20 mouse cellular contexts compared by ENCODE assay signal in the genomic region with DNA sequence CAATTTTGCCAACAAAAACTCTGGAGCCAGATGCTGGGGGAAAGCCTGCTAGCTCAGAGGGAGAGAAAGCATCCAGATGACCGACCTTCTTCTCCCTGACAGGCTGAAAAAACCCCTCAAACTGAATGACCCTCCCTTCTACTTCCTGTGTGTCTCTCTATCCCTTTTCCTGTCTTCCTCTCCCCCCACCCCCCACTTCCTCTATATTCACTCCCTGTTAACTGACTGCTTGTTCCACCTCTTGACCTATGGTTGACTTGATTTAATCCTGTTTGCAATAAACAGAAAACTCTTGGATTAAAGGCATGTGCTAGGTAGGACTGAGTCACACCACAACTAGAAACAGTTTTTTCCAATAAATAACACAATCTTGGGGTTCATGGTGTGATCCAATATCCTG. TPM values are rescaled to one million over a fixed set of nuclear protein-coding genes. Genes with fewer than 3 reads are reported as not detected.
DNase-seq lines count a peak whose midpoint lies in the region; ATAC-seq lines count a peak whose summit lies in the region.
"Had no signal": no experiment of that assay in that cellular context is flagged by ENCODE, and none has a peak within 500 bp of the region (broad histone marks: within the 10 kb centered on the region; RNA-seq: fewer than 3 reads in every experiment).

No protein-coding gene starts in this region.

- peak; percentile 36 for DNase-seq in heart, adult 11 months
- no peak for DNase-seq in heart, adult 8-10 months (ENCODE audit: low spot score)
- peak; percentile 59 for DNase-seq in R1 (ENCODE audit: low read depth, low spot score)
- no peak for DNase-seq in cerebellum, adult 18-20 months
- no peak for DNase-seq in B cell, adult 2 months
- DNase-seq: adrenal gland, adult 8-10 months; adrenal gland, postnatal 14 days; adrenal gland, postnatal 36 days; cerebellum, adult 11-12 months; cerebellum, adult 8-10 months; cerebellum, adult 9-11 months; cerebellum, postnatal 14 days; cerebellum, postnatal 36 days; embryo, embryonic 11 days had no signal

- ATAC-seq in megakaryocyte, adult 5-6 weeks (ENCODE audit: poor library complexity, severe bottlenecking): 0 out of 2 replicates have a peak, but pooled peaks have one; percentile 10
- ATAC-seq: activated CD4-positive, CD25-positive, alpha-beta regulatory T cell, adult 4 months; forebrain, embryonic 14.5 days; forebrain, embryonic 16.5 days had no signal

RNA-seq across cellular contexts. Expression of a gene that starts 19.9 kb away (rescaled TPM):
- 1 to 10 TPM; 3.3 to 4.8 (median 4.0) TPM for total RNA-seq in heart, adult 8-10 months (2022)
- total RNA-seq in megakaryocyte, adult 5-6 weeks (2015): 2.8 and 5.4 TPM in 2 replicates
- 10.2 and 10.7 TPM in 2 replicates for total RNA-seq in megakaryocyte, adult 5-6 weeks (2017)

RNA-seq across cellular contexts. Expression of a gene that starts 20.0 kb away (rescaled TPM):
- total RNA-seq in heart, adult 8-10 months (2022): 1 to 10 TPM in 1 of 4 experiments, under 1 TPM in 3; 0.55 to 1.0 (median 0.70) TPM
- 15.2 and 20.5 TPM in 2 replicates for total RNA-seq in megakaryocyte, adult 5-6 weeks (2015)
- total RNA-seq in megakaryocyte, adult 5-6 weeks (2017): 15.5 and 15.6 TPM in 2 replicates

RNA-seq across cellular contexts. Expression of a gene that starts 33.4 kb away (rescaled TPM):
- 1 to 10 TPM in 1 of 4 experiments, under 1 TPM in 3; 0.33 to 1.1 (median 0.54) TPM for total RNA-seq in heart, adult 8-10 months (2022)
- total RNA-seq in megakaryocyte, adult 5-6 weeks (2015): 0.07 and 0.18 TPM in 2 replicates
- 0.20 TPM in 1 of 2 replicates, not detected in the other for total RNA-seq in megakaryocyte, adult 5-6 weeks (2017)
- total RNA-seq: ES-E14, MEL had no signal

RNA-seq across cellular contexts. Expression of a gene that starts 47.2 kb away (rescaled TPM):
- total RNA-seq in heart, adult 8-10 months (2022): 1 to 10 TPM in 3 of 4 experiments, under 1 TPM in 1; 0.71 to 3.5 (median 1.1) TPM
- total RNA-seq in megakaryocyte, adult 5-6 weeks (2015): 838 and 904 TPM in 2 replicates
- 641 and 646 TPM in 2 replicates for total RNA-seq in megakaryocyte, adult 5-6 weeks (2017)
- total RNA-seq: MEL had no signal

Comparison
In these comparisons a context has a peak if more than half of its experiments do, and no peak if none do; other contexts are left out.
1. DNase-seq: peak in heart, adult 11 months (single experiment) and R1 (single experiment); none in heart, adult 8-10 months (single experiment), cerebellum, adult 18-20 months (0 of 2) and B cell, adult 2 months (0 of 2).
2. RNA of a gene that starts 20.0 kb away (total RNA-seq): 15.2 to 20.5 TPM in megakaryocyte, adult 5-6 weeks; 0.55 to 1.0 TPM in heart, adult 8-10 months; every median in the first group is over 4 times any median in the second.